Mouse (Mus musculus): Measurements from ENCODE around the gene Rap1gap2. TPM values are rescaled to one million over a fixed set of nuclear protein-coding genes. Genes with fewer than 3 reads are reported as not detected.

Gene Rap1gap2
- polyA plus RNA-seq, 1 experiment from 2014 or later: 2.4 TPM

- no peaks in the 10 kb centered on the region for H3K36me3 ChIP-seq
- H3K27me3 ChIP-seq: no peaks in the 10 kb centered on the region
- H3K9ac ChIP-seq: no peak overlapping the region
- H3K4me1 ChIP-seq: peaks cover 13% of the 10 kb centered on the region
- H3K4me2 ChIP-seq: no peak overlapping the region
- WGBS: 51% methylated on average over 5 of the region's 5 CpGs
- no peaks in the 10 kb centered on the region for H3K9me3 ChIP-seq
- no peak for ATAC-seq (ENCODE audit: borderline replicate concordance, extremely low read depth, low FRiP score, low TSS enrichment)
- H3K27ac ChIP-seq: no peak overlapping the region
- H3K4me3 ChIP-seq: no peak overlapping the region
These were observed 121.5 kb downstream of the Rap1gap2 start for GRCm38 (mm10) chr11:74489239-74489638.

GRCm38 (mm10) chr11:74487952-74488351, 122.8 kb downstream of the Rap1gap2 start:
- no peak for ATAC-seq (ENCODE audit: borderline replicate concordance, extremely low read depth, low FRiP score, low TSS enrichment)
- no peak overlapping the region for H3K4me2 ChIP-seq
- H3K9me3 ChIP-seq: no peaks in the 10 kb centered on the region

DNA sequence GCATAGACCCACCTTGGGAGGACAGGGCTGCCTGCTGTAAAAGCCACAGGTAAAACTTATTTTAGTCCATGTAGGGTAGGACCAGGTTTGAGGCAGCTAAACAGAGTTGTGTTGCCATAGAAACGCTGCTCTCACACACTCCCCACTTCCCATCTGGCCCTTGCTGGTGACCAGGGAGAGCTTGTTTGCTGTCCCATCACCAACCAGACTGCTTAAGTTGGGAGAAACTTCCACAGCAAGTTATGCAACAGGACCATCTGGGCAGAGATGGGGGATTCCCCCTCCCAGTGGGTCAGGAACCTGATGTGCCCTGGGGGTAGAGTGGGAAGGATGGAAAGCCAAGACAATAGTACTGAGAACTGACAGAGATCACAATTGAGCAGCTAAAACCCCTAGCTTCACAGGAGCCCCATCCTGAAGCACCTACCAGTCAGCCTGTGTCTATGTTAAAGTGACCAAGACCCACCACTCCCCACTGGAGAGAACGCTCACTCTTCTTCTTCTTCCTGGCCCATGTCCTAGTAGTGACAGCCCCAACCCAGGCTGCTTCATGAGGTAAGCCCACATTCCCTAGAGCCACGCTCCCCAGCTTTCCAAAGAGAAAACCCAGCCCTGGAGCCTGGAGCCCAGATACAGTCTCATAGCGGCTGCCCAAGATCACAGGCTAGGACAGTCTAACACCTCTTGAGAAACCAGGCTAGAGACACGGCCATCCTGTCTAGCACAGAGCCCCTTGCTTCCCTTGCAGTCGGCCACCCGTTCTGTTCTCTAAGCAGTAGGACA, 125.1 kb downstream of the Rap1gap2 start:
- no peak for ATAC-seq (ENCODE audit: borderline replicate concordance, extremely low read depth, low FRiP score, low TSS enrichment)
- Histone ChIP-seq H3K4me3 (no peak overlapping the region), H3K36me3 (no peaks in the 10 kb centered on the region), H3K27ac (no peak overlapping the region), H3K9ac (no peak overlapping the region), H3K27me3 (no peaks in the 10 kb centered on the region), H3K4me2 (no peak overlapping the region), H3K9me3 (no peaks in the 10 kb centered on the region), H3K4me1 (0 out of 2 replicates have a peak, but pooled peaks cover 4% of the 10 kb centered on the region)
- 80% methylated on average over 7 of the region's 7 CpGs for WGBS

More at GRCm38 (mm10) chr11:74487952-74488351, 122.8 kb downstream of the Rap1gap2 start:
- WGBS: 29% methylated on average over 3 of the region's 3 CpGs
- Histone ChIP-seq H3K27me3 (no peaks in the 10 kb centered on the region), H3K9ac (no peak overlapping the region), H3K4me1 (peaks cover 5% of the 10 kb centered on the region), H3K27ac (no peak overlapping the region), H3K4me3 (no peak overlapping the region), H3K36me3 (no peaks in the 10 kb centered on the region)

GRCm38 (mm10) chr11:74483871-74484270, 126.8 kb downstream of the Rap1gap2 start:
- no peaks in the 10 kb centered on the region for H3K27me3 ChIP-seq
- no peak overlapping the region for H3K27ac ChIP-seq
- peaks cover 13% of the 10 kb centered on the region; the same call in 1 of the 2 replicates for H3K4me1 ChIP-seq
- 83% methylated on average over 5 of the region's 5 CpGs for WGBS
- no peak overlapping the region for H3K4me3 ChIP-seq
- H3K9me3 ChIP-seq: no peaks in the 10 kb centered on the region
- H3K9ac ChIP-seq: no peak overlapping the region
- H3K36me3 ChIP-seq: no peaks in the 10 kb centered on the region
- H3K4me2 ChIP-seq: no peak overlapping the region
- no peak for ATAC-seq (ENCODE audit: borderline replicate concordance, extremely low read depth, low FRiP score, low TSS enrichment)

GRCm38 (mm10) chr11:74483153-74483817, 127.4 kb downstream of the Rap1gap2 start:
- Histone ChIP-seq H3K9me3 (no peaks in the 10 kb centered on the region), H3K27ac (no peak overlapping the region), H3K27me3 (no peaks in the 10 kb centered on the region), H3K36me3 (no peaks in the 10 kb centered on the region), H3K4me1 (peaks cover 13% of the 10 kb centered on the region; the same call in 1 of the 2 replicates), H3K9ac (no peak overlapping the region), H3K4me3 (no peak overlapping the region), H3K4me2 (no peak overlapping the region)
- ATAC-seq (ENCODE audit: borderline replicate concordance, extremely low read depth, low FRiP score, low TSS enrichment): no peak
- 55% methylated on average over 6 of the region's 6 CpGs for WGBS

GRCm38 (mm10) chr11:74481797-74482196, 128.9 kb downstream of the Rap1gap2 start:
- H3K4me3 ChIP-seq: no peak overlapping the region
- no peak overlapping the region for H3K4me2 ChIP-seq
- H3K4me1 ChIP-seq: peaks cover 13% of the 10 kb centered on the region; the same call in 1 of the 2 replicates
- no peak overlapping the region for H3K27ac ChIP-seq
- H3K9ac ChIP-seq: no peak overlapping the region
- ATAC-seq (ENCODE audit: borderline replicate concordance, extremely low read depth, low FRiP score, low TSS enrichment): no peak
- no peaks in the 10 kb centered on the region for H3K27me3 ChIP-seq
- H3K36me3 ChIP-seq: no peaks in the 10 kb centered on the region
- no peaks in the 10 kb centered on the region for H3K9me3 ChIP-seq
- WGBS: 73% methylated on average over 5 of the region's 5 CpGs

DNA sequence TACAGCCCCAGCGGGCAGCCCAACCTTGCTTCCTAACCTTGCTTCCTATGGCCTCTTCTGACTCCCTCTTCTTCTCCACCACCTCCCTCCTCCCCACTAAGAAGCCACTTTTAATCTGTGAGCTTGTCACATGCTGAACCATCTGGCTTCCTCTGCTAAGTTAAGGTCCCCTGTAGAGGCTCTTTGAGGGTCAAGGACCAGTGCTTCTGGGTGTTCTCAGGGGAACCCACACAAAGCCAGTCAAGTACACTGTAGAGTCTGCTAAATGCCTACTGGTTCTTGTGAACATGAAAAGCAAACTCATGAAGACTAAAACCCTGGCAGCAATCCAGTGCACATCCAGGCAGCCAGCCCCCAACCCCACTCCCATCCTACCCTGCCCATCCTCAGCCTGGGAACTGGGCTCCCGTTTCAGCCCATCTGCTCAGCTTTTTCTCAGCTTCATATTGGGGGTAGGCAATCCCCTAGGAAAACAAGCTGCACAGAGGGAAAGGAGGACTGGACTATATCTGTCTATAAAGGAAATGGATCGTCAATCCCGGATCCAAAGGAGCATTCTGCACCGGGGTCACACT, 130.9 kb downstream of the Rap1gap2 start:
- no peak for ATAC-seq (ENCODE audit: borderline replicate concordance, extremely low read depth, low FRiP score, low TSS enrichment)
- Histone ChIP-seq H3K36me3 (no peaks in the 10 kb centered on the region), H3K4me3 (no peak overlapping the region), H3K27me3 (no peaks in the 10 kb centered on the region), H3K27ac (no peak overlapping the region), H3K4me2 (no peak overlapping the region), H3K9ac (no peak overlapping the region), H3K9me3 (no peaks in the 10 kb centered on the region), H3K4me1 (peaks cover 13% of the 10 kb centered on the region; the same call in 1 of the 2 replicates)
- 63% methylated on average over 5 of the region's 5 CpGs for WGBS

- Histone ChIP-seq H3K4me1 (peaks cover 13% of the 10 kb centered on the region; the same call in 1 of the 2 replicates), H3K9me3 (no peaks in the 10 kb centered on the region), H3K27ac (no peak overlapping the region), H3K9ac (no peak overlapping the region), H3K4me2 (no peak overlapping the region), H3K27me3 (no peaks in the 10 kb centered on the region), H3K4me3 (no peak overlapping the region), H3K36me3 (no peaks in the 10 kb centered on the region)
- WGBS: 71% methylated on average over 2 of the region's 2 CpGs
- ATAC-seq (ENCODE audit: borderline replicate concordance, extremely low read depth, low FRiP score, low TSS enrichment): no peak
These were observed 131.8 kb downstream of the Rap1gap2 start for GRCm38 (mm10) chr11:74478877-74479276.

GRCm38 (mm10) chr11:74472671-74473070, 138.0 kb downstream of the Rap1gap2 start:
- H3K9me3 ChIP-seq: no peaks in the 10 kb centered on the region
- no peaks in the 10 kb centered on the region for H3K36me3 ChIP-seq
- ATAC-seq (ENCODE audit: borderline replicate concordance, extremely low read depth, low FRiP score, low TSS enrichment): no peak
- no peak overlapping the region for H3K27ac ChIP-seq
- no peak overlapping the region for H3K4me2 ChIP-seq
- H3K9ac ChIP-seq: no peak overlapping the region
- no peaks in the 10 kb centered on the region for H3K27me3 ChIP-seq
- whole genome bisulfite sequencing: 69% methylated on average over 10 of the region's 10 CpGs
- no peak overlapping the region for H3K4me3 ChIP-seq
- H3K4me1 ChIP-seq: peaks cover 10% of the 10 kb centered on the region

DNA sequence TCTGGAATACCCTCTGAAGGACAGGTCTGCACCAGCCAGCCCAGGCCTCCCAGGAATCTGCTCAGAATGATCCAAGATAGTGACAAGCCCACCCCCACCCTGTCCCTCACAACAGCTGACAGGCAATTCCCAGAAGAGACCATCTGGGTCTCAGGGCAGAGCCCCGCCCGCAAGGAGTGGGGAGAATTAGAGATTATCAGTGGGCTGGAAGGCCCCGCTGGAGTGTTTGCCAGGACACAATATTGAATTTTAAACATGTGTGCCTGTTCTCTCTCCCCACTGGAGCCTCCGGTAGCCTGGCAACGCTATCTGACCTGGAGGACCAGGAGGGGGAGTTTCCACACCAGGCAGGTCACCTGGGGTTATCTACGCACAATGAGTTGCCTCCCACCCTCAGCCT, 142.5 kb downstream of the Rap1gap2 start:
- ATAC-seq (ENCODE audit: borderline replicate concordance, extremely low read depth, low FRiP score, low TSS enrichment): peak; percentile 53; the same call in 1 of the 2 replicates
- Histone ChIP-seq H3K36me3 (no peaks in the 10 kb centered on the region), H3K4me1 (peaks cover 24% of the 10 kb centered on the region), H3K27me3 (no peaks in the 10 kb centered on the region), H3K9ac (no peak overlapping the region), H3K4me3 (no peak overlapping the region), H3K27ac (no peak overlapping the region), H3K4me2 (no peak overlapping the region), H3K9me3 (no peaks in the 10 kb centered on the region)
- 25% methylated on average over 6 of the region's 6 CpGs for WGBS

- H3K4me3 ChIP-seq: no peak overlapping the region
- no peak overlapping the region for H3K4me2 ChIP-seq
- H3K36me3 ChIP-seq: no peaks in the 10 kb centered on the region
- H3K27me3 ChIP-seq: no peaks in the 10 kb centered on the region
- WGBS: 42% methylated on average over 7 of the region's 7 CpGs
- no peak for ATAC-seq (ENCODE audit: borderline replicate concordance, extremely low read depth, low FRiP score, low TSS enrichment)
- no peak overlapping the region for H3K9ac ChIP-seq
- no peaks in the 10 kb centered on the region for H3K9me3 ChIP-seq
- H3K4me1 ChIP-seq: peaks cover 24% of the 10 kb centered on the region
- no peak overlapping the region for H3K27ac ChIP-seq
These were observed 145.0 kb downstream of the Rap1gap2 start for GRCm38 (mm10) chr11:74465712-74466111.
